8 mouse cellular contexts compared by ENCODE assay signal in genomic region chr16:85756101-85756819, GRCm38 (mm10). TPM values are rescaled to one million over a fixed set of nuclear protein-coding genes. Genes with fewer than 3 reads are reported as not detected.
DNase-seq lines count a peak whose midpoint lies in the region; ATAC-seq lines count a peak whose summit lies in the region.

No protein-coding gene starts in this region.

- H3K4me1 ChIP-seq in hindbrain, embryonic 16.5 days (ENCODE audit: control insufficient read depth, insufficient read depth, low read depth, low read length), result no peaks in the 10 kb centered on the region
- no peaks in the 10 kb centered on the region for H3K4me1 ChIP-seq in hindbrain, embryonic 11.5 days (replicated peaks; ENCODE audit: control insufficient read depth, insufficient read depth, low read length)
- H3K4me1 ChIP-seq in embryonic facial prominence, embryonic 13.5 days, result peaks cover 7% of the 10 kb centered on the region; the same call in 1 of the 2 replicates
- peaks cover 40% of the 10 kb centered on the region for H3K4me1 ChIP-seq in heart, embryonic 13.5 days
- peaks cover 24% of the 10 kb centered on the region for H3K4me1 ChIP-seq in lung, embryonic 15.5 days
- H3K4me1 ChIP-seq in stomach, embryonic 14.5 days (ENCODE audit: control insufficient read depth, insufficient read depth, low read length), result peaks cover 10% of the 10 kb centered on the region; the same call in 1 of the 2 replicates

- no peak overlapping the region for H3K9ac ChIP-seq in hindbrain, embryonic 16.5 days (ENCODE audit: low read depth, low read length)
- H3K9ac ChIP-seq in hindbrain, embryonic 11.5 days (ENCODE audit: low read depth, low read length), result no peak overlapping the region
- H3K9ac ChIP-seq in embryonic facial prominence, embryonic 13.5 days, result no peak overlapping the region
- H3K9ac ChIP-seq in heart, embryonic 13.5 days, result peak overlapping the region; percentile 16; the same call in 1 of the 2 replicates
- no peak overlapping the region for H3K9ac ChIP-seq in lung, embryonic 15.5 days
- no peak overlapping the region for H3K9ac ChIP-seq in stomach, embryonic 14.5 days (replicated peaks; ENCODE audit: low read depth, low read length)

- H3K27ac ChIP-seq in hindbrain, embryonic 16.5 days (ENCODE audit: low read depth, low read length), result no peak overlapping the region
- no peak overlapping the region for H3K27ac ChIP-seq in hindbrain, embryonic 11.5 days (ENCODE audit: low read depth, low read length)
- no peak overlapping the region; the same call in 1 of the 2 replicates for H3K27ac ChIP-seq in embryonic facial prominence, embryonic 13.5 days
- H3K27ac ChIP-seq in heart, embryonic 13.5 days (replicated peaks), result peak overlapping the region; percentile 91
- H3K27ac ChIP-seq in lung, embryonic 15.5 days, result peak overlapping the region; percentile 91
- H3K27ac ChIP-seq in stomach, embryonic 14.5 days (ENCODE audit: low read length), result peak overlapping the region; percentile 59

- ATAC-seq in hindbrain, embryonic 16.5 days, result peak; percentile 79
- no peak for ATAC-seq in hindbrain, embryonic 11.5 days (ENCODE audit: low FRiP score)
- ATAC-seq in embryonic facial prominence, embryonic 13.5 days (ENCODE audit: insufficient number of reproducible peaks, insufficient read depth, low FRiP score, low TSS enrichment, low read depth), result peak; percentile 71; the same call in 1 of the 2 replicates
- peak; percentile 85 for ATAC-seq in heart, embryonic 13.5 days (ENCODE audit: extremely low read depth, insufficient number of reproducible peaks, low FRiP score, low TSS enrichment)
- peak; percentile 96 for ATAC-seq in lung, embryonic 15.5 days (ENCODE audit: borderline replicate concordance, extremely low read depth, low FRiP score, low TSS enrichment)
- ATAC-seq in stomach, embryonic 14.5 days (ENCODE audit: insufficient number of reproducible peaks, insufficient read depth, low FRiP score, low read depth), result peak; percentile 90; the same call in 1 of the 2 replicates

- no peaks in the 10 kb centered on the region for H3K27me3 ChIP-seq in hindbrain, embryonic 16.5 days (replicated peaks; ENCODE audit: control insufficient read depth, insufficient read depth, low read length)
- H3K27me3 ChIP-seq in hindbrain, embryonic 11.5 days (ENCODE audit: control insufficient read depth, insufficient read depth, low read length), result no peaks in the 10 kb centered on the region
- no peaks in the 10 kb centered on the region for H3K27me3 ChIP-seq in embryonic facial prominence, embryonic 13.5 days
- H3K27me3 ChIP-seq in heart, embryonic 13.5 days (replicated peaks), result no peaks in the 10 kb centered on the region
- H3K27me3 ChIP-seq in lung, embryonic 15.5 days, result no peaks in the 10 kb centered on the region
- H3K27me3 ChIP-seq in stomach, embryonic 14.5 days (ENCODE audit: control insufficient read depth, insufficient read depth, low read length), result no peaks in the 10 kb centered on the region

- 54% methylated on average over 14 of the region's 14 CpGs for WGBS in hindbrain, embryonic 16.5 days
- 71% methylated on average over 14 of the region's 14 CpGs for WGBS in hindbrain, embryonic 11.5 days
- WGBS in embryonic facial prominence, embryonic 13.5 days, result 38% methylated on average over 14 of the region's 14 CpGs
- WGBS in heart, embryonic 13.5 days, result 21% methylated on average over 14 of the region's 14 CpGs
- 21% methylated on average over 14 of the region's 14 CpGs for WGBS in lung, embryonic 15.5 days
- WGBS in stomach, embryonic 14.5 days, result 26% methylated on average over 14 of the region's 14 CpGs

- no peaks in the 10 kb centered on the region for H3K9me3 ChIP-seq in hindbrain, embryonic 16.5 days (ENCODE audit: control insufficient read depth, low read length)
- no peaks in the 10 kb centered on the region for H3K9me3 ChIP-seq in hindbrain, embryonic 11.5 days (ENCODE audit: control insufficient read depth, low read length)
- no peaks in the 10 kb centered on the region for H3K9me3 ChIP-seq in embryonic facial prominence, embryonic 13.5 days
- H3K9me3 ChIP-seq in heart, embryonic 13.5 days, result no peaks in the 10 kb centered on the region
- no peaks in the 10 kb centered on the region for H3K9me3 ChIP-seq in lung, embryonic 15.5 days
- H3K9me3 ChIP-seq in stomach, embryonic 14.5 days (ENCODE audit: control insufficient read depth, low read depth, low read length), result no peaks in the 10 kb centered on the region

- H3K4me2 ChIP-seq in hindbrain, embryonic 16.5 days (ENCODE audit: low read length), result no peak overlapping the region
- H3K4me2 ChIP-seq in hindbrain, embryonic 11.5 days (replicated peaks; ENCODE audit: low read depth, low read length), result no peak overlapping the region
- no peak overlapping the region; the same call in 1 of the 2 replicates for H3K4me2 ChIP-seq in embryonic facial prominence, embryonic 13.5 days
- H3K4me2 ChIP-seq in heart, embryonic 13.5 days, result peak overlapping the region; percentile 58
- H3K4me2 ChIP-seq in lung, embryonic 15.5 days, result peak overlapping the region; percentile 16; the same call in 1 of the 2 replicates
- no peak overlapping the region for H3K4me2 ChIP-seq in stomach, embryonic 14.5 days (replicated peaks; ENCODE audit: low read depth, low read length)

- H3K4me3 ChIP-seq in hindbrain, embryonic 16.5 days (ENCODE audit: low read length), result no peak overlapping the region
- H3K4me3 ChIP-seq in hindbrain, embryonic 11.5 days (ENCODE audit: low read depth, low read length), result no peak overlapping the region
- no peak overlapping the region for H3K4me3 ChIP-seq in embryonic facial prominence, embryonic 13.5 days
- H3K4me3 ChIP-seq in heart, embryonic 13.5 days, result peak overlapping the region; percentile 4; the same call in 1 of the 2 replicates
- 0 out of 2 replicates have a peak overlapping the region, but pooled peaks have one; percentile 14 for H3K4me3 ChIP-seq in lung, embryonic 15.5 days
- H3K4me3 ChIP-seq in stomach, embryonic 14.5 days (ENCODE audit: low read depth, low read length), result no peak overlapping the region

- DNase-seq in hindbrain, embryonic 11.5 days (ENCODE audit: low spot score), result no peak
- DNase-seq in kidney, postnatal 4 days, result peak; percentile 62 to 76
- DNase-seq in cerebellum, adult 18-20 months, result no peak

- H3K36me3 ChIP-seq in hindbrain, embryonic 16.5 days (ENCODE audit: control insufficient read depth, insufficient read depth, low read length), result no peaks in the 10 kb centered on the region
- H3K36me3 ChIP-seq in hindbrain, embryonic 11.5 days (ENCODE audit: control insufficient read depth, insufficient read depth, low read length), result no peaks in the 10 kb centered on the region
- no peaks in the 10 kb centered on the region for H3K36me3 ChIP-seq in embryonic facial prominence, embryonic 13.5 days
- no peaks in the 10 kb centered on the region for H3K36me3 ChIP-seq in heart, embryonic 13.5 days
- H3K36me3 ChIP-seq in lung, embryonic 15.5 days, result no peaks in the 10 kb centered on the region
- no peaks in the 10 kb centered on the region for H3K36me3 ChIP-seq in stomach, embryonic 14.5 days (ENCODE audit: control insufficient read depth, insufficient read depth, low read length)

RNA-seq across cellular contexts. Expression of gene Adamts1, which starts 46.7 kb away (rescaled TPM):
- polyA plus RNA-seq in hindbrain, embryonic 16.5 days (2015; fragmentation: Nextera tagmentation; extraction: Ambion mirVana), result 14.7 and 15.9 TPM in 2 replicates
- 11.0 and 13.9 TPM in 2 replicates for polyA plus RNA-seq in hindbrain, embryonic 11.5 days (2014; fragmentation: Nextera tagmentation; extraction: Ambion mirVana)
- polyA plus RNA-seq in embryonic facial prominence, embryonic 13.5 days (2015; fragmentation: Nextera tagmentation; extraction: Ambion mirVana), result 32.0 and 32.4 TPM in 2 replicates
- polyA plus RNA-seq in heart, embryonic 13.5 days (2015; fragmentation: Nextera tagmentation; extraction: Ambion mirVana), result 52.0 and 53.6 TPM in 2 replicates
- 55.5 and 59.7 TPM in 2 replicates for polyA plus RNA-seq in lung, embryonic 15.5 days (2015; fragmentation: Nextera tagmentation; extraction: Ambion mirVana)
- 20.1 and 26.9 TPM in 2 replicates for polyA plus RNA-seq in stomach, embryonic 14.5 days (2014; fragmentation: Nextera tagmentation; extraction: Ambion mirVana)

Comparison
In these comparisons a context has a peak if more than half of its experiments do, and no peak if none do; other contexts are left out.
1. H3K27ac ChIP-seq: peak in heart, embryonic 13.5 days (single experiment), lung, embryonic 15.5 days (single experiment) and stomach, embryonic 14.5 days (single experiment); none in hindbrain, embryonic 16.5 days (single experiment), hindbrain, embryonic 11.5 days (single experiment) and embryonic facial prominence, embryonic 13.5 days (single experiment).
2. H3K4me2 ChIP-seq: peak in heart, embryonic 13.5 days (single experiment) and lung, embryonic 15.5 days (single experiment); none in hindbrain, embryonic 16.5 days (single experiment), hindbrain, embryonic 11.5 days (single experiment), embryonic facial prominence, embryonic 13.5 days (single experiment) and stomach, embryonic 14.5 days (single experiment).
3. H3K4me3 ChIP-seq: peak in heart, embryonic 13.5 days (single experiment) and lung, embryonic 15.5 days (single experiment); none in hindbrain, embryonic 16.5 days (single experiment), hindbrain, embryonic 11.5 days (single experiment), embryonic facial prominence, embryonic 13.5 days (single experiment) and stomach, embryonic 14.5 days (single experiment).
4. DNase-seq: peak in kidney, postnatal 4 days (2 of 2); none in hindbrain, embryonic 11.5 days (single experiment) and cerebellum, adult 18-20 months (0 of 2).